ENCODE assay signal across 16 mouse cellular contexts in genomic region chr10:14080830-14081229, GRCm38 (mm10).
"Had no signal": no experiment of that assay in that cellular context is flagged by ENCODE, and none has a peak within 500 bp of the region (broad histone marks: within the 10 kb centered on the region; RNA-seq: fewer than 3 reads in every experiment).

No protein-coding gene starts in this region.

- H3K36me3 ChIP-seq: limb, embryonic 15.5 days; liver, embryonic 12.5 days; midbrain, embryonic 10.5 days; neural tube, embryonic 12.5 days had no signal

- H3K27ac ChIP-seq: kidney, postnatal 0 days; limb, embryonic 15.5 days; liver, embryonic 12.5 days; midbrain, embryonic 10.5 days; neural tube, embryonic 12.5 days had no signal

- H3K4me1 ChIP-seq: liver, embryonic 12.5 days; neural tube, embryonic 12.5 days had no signal

- ATAC-seq: liver, embryonic 12.5 days had no signal

- H3K4me2 ChIP-seq: limb, embryonic 15.5 days; liver, embryonic 12.5 days; neural tube, embryonic 12.5 days had no signal

- H3K9me3 ChIP-seq: limb, embryonic 15.5 days; liver, embryonic 12.5 days; midbrain, embryonic 10.5 days; neural tube, embryonic 12.5 days had no signal

- H3K9ac ChIP-seq: limb, embryonic 15.5 days; liver, embryonic 12.5 days; neural tube, embryonic 12.5 days had no signal

- DNase-seq: kidney, adult 9 months; kidney, postnatal 36 days; layer of hippocampus, adult 9-11 months; layer of hippocampus, postnatal 36 days; midbrain, embryonic 14.5 days; retina, postnatal 1 day; right cerebral cortex, postnatal 4 days; spleen, adult 18-20 months; thymus, adult 2 months; thymus, postnatal 25 days had no signal

- H3K4me3 ChIP-seq: limb, embryonic 15.5 days; liver, embryonic 12.5 days; midbrain, embryonic 10.5 days; myocyte; neural tube, embryonic 12.5 days had no signal

- H3K27me3 ChIP-seq: limb, embryonic 15.5 days; liver, embryonic 12.5 days; neural tube, embryonic 12.5 days had no signal
